Mouse (Mus musculus): Measurements from ENCODE around the gene Mrpl43. TPM values are rescaled to one million over a fixed set of nuclear protein-coding genes. Genes with fewer than 3 reads are reported as not detected.
"Not testable (repeated sequence)": the region's sequence is repeated elsewhere in the genome, so short reads cannot be mapped to it uniquely, and the experiment has no call there.

Mrpl43 gene
- total RNA-seq (2021) = 10 to 100 TPM; 45.3 to 45.5 TPM

DNA sequence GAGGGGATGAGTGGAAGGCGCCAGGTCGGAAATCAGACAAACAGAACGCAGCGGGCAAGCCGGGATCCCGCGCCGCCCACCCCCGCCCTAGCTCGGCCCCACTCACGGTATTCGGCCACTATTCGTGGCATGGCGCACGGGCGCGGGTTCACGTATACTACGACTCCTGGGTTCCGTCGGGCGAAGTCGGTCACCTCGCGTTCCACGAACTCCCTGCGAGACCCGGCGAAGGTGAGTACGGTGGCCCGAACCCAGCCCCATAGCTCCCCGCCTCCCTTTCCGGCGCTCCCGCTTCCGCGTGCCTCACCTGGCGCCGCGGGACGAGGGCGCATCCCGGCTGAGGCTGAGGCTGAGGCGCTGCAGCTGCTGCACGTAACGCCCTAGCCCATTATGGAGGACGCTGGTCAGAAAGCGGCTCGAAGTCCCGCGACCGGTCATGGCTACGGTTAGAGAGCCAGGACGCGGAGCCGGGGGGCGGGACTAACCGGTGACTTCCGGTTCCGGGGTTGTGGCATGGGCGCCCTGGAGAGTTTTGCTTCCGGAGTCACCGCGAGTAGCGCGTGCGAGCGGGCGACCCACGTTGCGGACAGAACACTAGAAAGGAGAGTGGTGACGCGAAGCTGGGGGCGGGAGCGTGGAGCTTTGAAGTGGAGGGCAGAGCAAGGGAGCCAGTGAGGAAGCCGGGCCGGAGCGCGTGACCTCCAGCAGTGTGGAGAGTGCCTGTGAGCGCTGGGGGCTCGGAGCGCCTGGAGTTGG, at the start of gene Mrpl43:
Gene Mrpl43, minus strand, starts transcription at position 486 of the 756 bp plus-strand sequence.
- DNase-seq = peak; percentile 98

DNA sequence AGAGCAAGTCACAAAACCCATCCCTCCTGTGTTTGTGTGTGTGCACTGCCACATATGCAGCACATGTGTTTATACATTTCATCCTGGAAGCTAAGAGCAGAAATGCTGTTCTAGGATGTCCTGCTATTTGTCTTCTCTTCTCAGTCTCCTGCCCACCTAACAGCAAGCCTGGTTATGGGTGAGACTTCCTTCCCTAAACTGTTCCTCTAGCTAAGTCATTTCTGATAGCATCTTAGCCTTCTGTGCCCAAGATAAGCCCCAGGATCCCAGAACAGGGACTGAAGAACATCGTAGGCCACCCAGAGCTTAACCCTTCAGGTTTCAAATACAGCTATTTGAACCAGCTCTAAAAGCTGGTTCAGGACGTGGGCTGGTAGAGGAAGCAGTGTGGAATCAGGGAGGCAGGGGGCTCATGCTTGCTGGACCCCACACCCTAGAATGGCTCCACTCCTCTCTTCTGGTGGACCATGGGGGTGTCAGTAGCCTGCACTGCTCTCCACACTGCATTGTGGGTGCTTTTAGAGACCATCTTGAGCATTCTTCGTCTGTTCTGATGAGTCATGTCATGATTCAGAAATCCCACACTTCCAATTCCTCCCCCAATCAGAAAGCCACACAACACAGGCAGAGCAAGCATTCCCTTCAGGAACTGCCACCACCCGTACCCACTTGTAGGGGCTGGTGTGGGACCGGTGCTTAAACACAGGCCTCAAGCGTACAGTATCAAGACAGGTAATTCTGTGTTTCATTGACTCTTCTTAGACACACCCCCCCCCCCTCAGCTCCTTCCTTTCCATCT, 48.8 kb upstream of the Mrpl43 start:
- DNase-seq = no peak

DNA sequence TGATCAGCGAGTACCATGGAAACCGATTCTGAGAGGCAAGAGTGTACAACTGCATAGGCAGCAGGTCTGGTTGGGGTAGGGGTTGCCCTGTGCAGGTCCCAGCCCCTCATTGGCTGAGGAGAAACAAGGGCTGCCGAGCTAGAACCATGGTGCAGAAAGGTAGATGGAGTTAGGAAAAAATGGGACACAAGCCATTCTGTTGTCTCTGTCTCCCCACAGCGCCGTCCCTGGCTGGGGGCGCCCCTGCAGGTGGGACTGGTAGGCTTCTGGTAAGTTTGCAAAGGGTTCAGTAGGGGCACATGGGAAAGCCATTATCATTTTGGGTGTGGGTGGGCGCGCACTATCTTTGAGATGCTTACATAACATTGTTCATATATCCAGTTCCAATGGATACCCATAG, 47.2 kb upstream of the Mrpl43 start:
- no peak for DNase-seq

GRCm38 (mm10) chr19:45049523-45049922, 43.3 kb upstream of the Mrpl43 start:
- DNase-seq = no peak

DNA sequence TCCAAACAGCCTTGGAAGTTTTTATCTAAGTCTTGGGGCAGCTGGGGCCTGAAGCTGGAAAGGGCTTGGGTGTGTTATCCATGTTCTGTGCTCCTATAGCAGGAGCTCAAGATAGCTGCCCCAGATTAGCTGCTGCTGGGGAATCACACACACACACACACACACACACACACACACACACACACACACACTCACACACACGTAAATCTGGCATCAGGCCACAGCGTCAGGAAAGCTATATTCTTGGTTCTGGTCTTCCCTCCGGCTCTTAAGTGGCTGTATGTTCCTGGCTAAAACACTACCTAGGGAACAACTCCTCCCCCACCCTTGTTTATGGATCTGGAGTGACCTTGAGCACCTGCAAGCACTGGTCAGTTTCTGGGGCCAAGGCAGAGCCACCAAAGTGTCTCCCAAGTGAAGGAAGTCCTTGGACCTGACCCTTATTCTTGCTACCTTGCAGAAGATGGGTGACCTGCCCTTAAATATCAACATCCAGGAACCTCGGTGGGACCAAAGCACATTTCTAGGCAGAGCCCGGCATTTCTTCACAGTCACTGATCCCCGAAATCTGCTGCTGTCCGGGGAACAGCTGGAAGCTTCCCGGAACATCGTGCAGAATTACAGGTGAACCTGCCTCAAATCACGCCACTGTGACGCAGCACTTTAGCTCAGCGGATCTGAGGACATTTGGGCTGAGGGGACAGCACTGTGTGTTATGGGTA, 42.6 kb upstream of the Mrpl43 start:
- no peak for DNase-seq

DNA sequence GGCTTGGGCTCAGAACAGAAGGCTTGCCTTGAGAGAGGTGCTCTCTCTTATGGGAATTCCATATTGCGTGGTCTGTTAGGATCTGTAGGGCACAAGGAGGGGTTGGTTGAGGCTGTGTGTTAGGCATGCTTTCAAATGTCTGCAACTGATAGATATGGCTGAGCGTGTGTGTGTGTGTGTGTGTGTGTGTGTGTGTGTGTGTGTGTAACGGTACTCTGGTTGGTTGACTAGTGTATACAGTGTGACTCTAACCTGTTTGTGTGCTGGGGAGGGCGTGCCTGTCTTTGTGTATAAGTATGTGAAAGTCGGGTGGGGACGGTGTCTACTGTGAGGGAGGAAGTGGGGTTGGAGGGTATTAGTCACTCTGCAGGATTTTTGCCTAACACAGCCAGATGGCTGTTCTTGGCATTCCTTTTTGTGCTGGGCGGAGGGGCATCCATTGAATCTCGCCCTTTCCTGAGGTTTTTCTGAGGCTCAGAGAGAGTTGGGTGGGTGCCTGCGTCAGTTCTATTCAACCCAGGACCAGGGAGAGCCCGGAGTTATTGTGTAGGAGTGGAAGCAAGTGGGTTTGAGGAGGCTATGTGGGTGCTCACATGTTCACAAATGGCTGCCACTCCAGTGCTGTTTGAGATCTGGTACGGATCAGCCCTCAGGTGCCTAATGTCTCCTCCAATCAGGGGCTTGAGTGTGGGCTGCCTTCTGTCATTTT, 41.8 kb upstream of the Mrpl43 start:
- peak; percentile 59 for DNase-seq

DNA sequence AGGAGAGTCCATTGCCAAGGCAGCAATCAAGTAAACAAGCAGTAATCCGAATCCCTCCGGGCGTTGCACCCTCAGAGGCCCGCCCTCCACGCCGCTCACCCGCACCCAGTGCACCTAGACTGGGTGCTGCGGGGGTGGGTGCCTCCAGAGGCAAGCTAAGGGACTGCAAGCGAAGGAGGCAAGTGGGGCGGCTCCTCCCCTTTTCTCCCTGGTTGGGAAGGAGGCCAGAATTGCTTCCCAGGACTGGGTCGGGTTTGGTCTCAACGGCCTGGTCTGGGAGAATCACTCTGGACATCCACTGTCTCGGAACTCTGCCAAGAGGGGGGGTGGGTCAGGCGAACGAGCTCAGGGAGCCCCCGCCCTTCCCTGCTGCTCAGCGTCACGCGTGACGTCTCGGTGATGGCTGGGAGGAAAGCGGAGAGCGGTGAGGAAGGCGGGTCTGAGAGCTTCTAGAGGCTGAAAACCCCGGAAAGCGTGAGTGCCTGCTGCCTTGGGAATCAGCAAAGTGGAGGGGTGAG, 41.2 kb upstream of the Mrpl43 start, which contains the start of gene Sfxn3:
Gene Sfxn3, plus strand, starts transcription at position 87 of the 518 bp plus-strand sequence.
- DNase-seq = peak; percentile 97

GRCm38 (mm10) chr19:45046523-45047321, 40.5 kb upstream of the Mrpl43 start:
- DNase-seq = peak; percentile 84

- DNase-seq = no peak
Observed at GRCm38 (mm10) chr19:45045651-45046050, 39.4 kb upstream of the Mrpl43 start, which contains the start of gene Pdzd7. Gene Pdzd7 (minus strand): TSS chr19:45045717.

GRCm38 (mm10) chr19:45045236-45045635, 39.0 kb upstream of the Mrpl43 start:
- DNase-seq = no peak

DNA sequence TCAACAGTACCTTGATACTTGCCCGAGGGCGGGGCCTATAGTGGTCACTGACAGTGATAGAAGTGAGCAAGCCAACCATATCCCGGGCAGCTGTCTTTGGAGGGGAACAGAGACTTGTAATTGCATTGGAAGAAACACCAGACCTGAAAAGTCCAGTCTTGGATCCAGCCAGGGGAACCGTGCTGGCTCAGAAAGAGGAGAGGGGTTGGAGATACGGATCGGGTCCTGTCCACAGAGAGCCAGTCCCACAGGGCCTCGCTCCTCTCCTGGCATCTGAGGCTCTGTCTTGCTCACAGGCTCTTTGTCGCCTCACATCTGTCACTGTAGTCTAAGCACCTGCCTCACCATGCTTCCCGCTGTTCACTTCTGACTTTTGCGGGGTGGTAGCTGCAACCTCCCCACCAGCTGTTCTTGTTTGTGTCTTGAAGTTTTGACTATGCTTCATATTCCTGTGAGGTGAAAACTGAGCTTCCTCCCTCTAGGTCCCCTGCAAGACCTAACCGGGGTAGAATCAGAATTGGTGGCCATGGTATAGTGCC, 38.2 kb upstream of the Mrpl43 start:
- no peak for DNase-seq

GRCm38 (mm10) chr19:45040214-45040613, 34.0 kb upstream of the Mrpl43 start:
- no peak for DNase-seq

DNA sequence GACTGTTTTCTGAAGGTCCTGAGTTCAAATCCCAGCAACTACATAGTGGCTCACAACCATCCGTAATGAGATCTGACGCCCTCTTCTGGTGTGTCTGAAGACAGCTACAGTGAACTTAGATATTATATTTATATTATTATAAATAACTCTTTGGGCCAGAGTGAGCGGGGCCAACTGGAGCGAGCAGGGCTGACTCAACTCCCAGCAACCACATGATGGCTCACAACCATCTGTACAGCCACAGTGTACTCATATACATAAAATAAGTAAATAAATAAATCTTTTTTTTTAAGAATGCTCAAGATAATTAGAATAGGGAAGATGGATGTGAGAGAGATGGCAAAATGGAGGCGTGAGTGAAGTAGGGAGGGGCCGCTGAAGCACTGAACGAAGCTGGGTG, 32.0 kb upstream of the Mrpl43 start:
- DNase-seq = not testable (repeated sequence)

GRCm38 (mm10) chr19:45036867-45037266, 30.6 kb upstream of the Mrpl43 start:
- DNase-seq = peak; percentile 74

- DNase-seq = peak; percentile 47
Observed at GRCm38 (mm10) chr19:45032570-45033332, 26.5 kb upstream of the Mrpl43 start.

GRCm38 (mm10) chr19:45031780-45032179, 25.5 kb upstream of the Mrpl43 start:
- DNase-seq = peak; percentile 88

DNA sequence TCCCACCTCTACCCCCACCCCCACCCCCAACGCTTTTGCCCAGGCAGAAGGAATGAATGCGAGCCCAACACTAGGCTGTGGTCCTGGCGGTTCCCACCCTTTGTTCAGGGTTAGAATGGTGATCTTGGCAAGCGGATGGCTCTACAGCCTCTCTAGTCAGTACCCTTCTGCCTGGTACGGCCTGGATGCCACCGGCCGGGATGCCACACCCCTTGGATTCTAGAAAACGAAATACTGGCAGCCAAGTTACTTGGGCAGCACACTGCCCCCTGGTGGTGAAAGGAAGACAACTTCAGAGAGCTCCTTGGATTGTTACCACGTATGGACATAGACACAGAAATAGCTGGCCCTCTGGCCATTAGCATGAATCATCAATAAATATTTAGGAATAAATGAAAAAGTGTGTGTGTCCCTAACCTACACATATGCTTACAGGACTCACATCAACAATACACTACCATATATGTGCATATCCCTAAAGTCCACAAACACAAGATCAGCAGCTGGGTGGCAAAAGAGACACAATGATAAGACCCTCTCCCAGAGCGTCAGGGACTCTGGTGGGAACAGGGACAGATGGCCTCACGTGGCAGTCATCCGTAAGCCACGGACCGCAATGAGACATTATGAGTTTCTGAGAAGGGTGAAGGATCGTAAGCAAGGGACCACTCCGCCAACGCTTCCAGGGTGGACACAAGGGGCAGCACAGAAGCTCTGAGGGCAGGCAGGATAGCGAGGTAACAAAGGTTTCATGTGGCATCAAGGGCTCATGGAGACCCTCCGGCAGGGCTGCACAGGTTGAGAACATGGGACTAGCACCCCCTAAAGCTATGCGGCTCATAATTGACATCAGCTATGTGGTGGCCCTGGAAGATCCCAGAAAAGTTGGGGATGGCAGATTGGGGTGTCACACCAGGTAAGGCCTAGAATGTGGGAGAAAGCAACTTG, 24.8 kb upstream of the Mrpl43 start:
- DNase-seq = peak; percentile 85

DNA sequence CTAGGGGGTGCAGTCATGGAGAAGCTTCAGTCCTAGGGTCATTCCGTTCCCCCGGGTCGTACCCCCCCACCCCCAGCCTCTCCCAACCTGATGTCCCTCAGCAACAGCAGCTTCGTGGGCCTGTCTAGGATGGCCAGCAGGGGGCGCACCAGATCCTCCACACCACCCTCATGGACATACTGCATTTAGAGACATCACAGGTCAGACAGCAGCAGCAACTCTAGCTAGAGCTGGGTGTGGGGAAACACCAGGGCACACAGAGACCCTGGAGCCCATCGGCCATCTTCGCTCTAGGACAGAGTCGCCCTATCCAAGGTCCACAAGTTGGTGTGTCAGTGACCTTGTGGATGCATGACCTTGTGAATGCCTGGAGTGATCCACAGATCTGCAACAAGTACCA, 23.9 kb upstream of the Mrpl43 start:
- DNase-seq = peak; percentile 84

DNA sequence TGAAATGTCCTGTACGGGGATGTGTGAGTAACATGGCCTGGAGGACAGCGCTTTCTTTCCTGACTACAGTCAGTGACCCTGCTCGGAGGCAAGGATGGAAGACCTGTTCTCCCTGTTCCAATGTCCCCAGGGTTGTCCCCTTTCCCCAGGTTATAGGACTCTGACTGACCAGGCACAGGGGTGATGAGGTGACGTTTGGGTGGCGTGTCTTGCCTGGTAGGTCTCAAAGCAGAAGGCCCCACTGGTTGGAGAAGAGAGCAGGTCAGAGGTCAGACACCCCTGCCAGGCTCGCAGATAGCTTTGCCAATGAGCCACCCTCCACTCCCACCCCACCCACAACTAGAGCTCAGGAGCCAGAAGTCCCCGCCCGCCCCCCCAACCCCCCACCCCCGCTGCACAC, 23.3 kb upstream of the Mrpl43 start:
- DNase-seq = no peak
